Mouse (Mus musculus): ENCODE measurements at regions not wholly inside any gene's neighbourhood (a gene's known extent, or its start where the extent isn't known, plus 50 kb on each side); places are given as distances from the start of the nearest gene placed in this dataset.

DNA sequence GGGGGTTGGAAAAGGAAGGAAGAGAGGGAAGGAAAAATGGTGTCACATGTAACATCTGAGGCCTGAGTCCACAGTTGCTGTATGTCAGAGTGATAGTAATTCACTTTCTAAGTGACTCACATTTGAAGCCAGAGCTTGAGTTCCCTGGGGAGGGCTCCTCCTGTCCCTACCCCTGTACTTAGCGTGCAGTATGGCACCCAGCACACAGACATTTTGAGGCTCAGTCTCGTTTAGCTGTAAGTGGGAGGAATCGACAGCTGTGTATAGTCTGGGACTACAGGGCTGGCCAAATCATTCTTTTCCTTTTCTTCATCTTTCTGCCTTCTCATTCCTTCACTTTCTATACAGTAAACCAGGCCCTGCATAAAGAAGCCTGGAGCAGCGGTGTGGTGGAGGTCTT lies 202.4 kb upstream of the Sall1 start:
- TF ChIP-seq TAL1 (IDR thresholded peaks at IDR 0.05; ENCODE audit: low read length) (no peak), GATA1 (IDR thresholded peaks at IDR 0.05; ENCODE audit: low read length) (no peak)

Data from erythroblast, embryonic 14.5 days (primary cell).